In the genomic region with DNA sequence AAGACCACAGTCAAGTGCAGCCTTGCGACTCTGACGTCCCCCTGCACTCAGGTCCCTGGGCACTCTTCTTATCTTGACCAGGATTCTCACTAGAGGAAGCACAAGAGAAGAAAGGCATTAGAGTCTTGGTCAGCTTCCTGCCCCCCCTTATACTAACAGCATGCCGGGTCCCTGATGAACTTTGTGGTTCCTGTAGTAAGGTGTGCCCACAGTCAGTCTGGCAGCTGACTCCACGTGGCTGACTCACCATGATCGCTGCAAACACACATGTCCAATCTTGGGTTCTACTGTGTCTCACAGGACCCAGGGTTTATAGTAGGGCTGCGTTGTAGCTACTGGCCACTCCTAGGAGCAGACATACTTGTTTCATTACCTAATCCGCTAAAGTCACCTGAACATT, we compare ENCODE assay signal across 1 mouse cellular context.
TF ChIP-seq lines count a peak whose summit lies in the region.

No protein-coding gene starts in this region.

TF ChIP-seq in CH12.LX, 34 proteins besides CTCF, POLR2A, EP300 and RAD21:
- TF ChIP-seq ETS1 (conservative IDR thresholded peaks at IDR 0.05; ENCODE audit: low read depth, low read length) (no peak), POLR2AphosphoS2 (IDR thresholded peaks at IDR 0.05; ENCODE audit: low read depth, low read length) (no peak), USF1 (IDR thresholded peaks at IDR 0.05; ENCODE audit: low read depth, low read length) (no peak)
TF ChIP-seq in CH12.LX: peak in this region for 0.
